Mouse (Mus musculus): Measurements from ENCODE around the gene Lmo3.

- no peak for TF ChIP-seq CHD2 (IDR thresholded peaks at IDR 0.05; ENCODE audit: low read depth, low read length)
- no peak for TF ChIP-seq HCFC1 (IDR thresholded peaks at IDR 0.05; ENCODE audit: borderline replicate concordance, insufficient read depth, low read length)
- no peak for TF ChIP-seq MAFK (IDR thresholded peaks at IDR 0.05; ENCODE audit: insufficient read depth, low read depth, low read length)
- TF ChIP-seq ZNF384 (IDR thresholded peaks at IDR 0.05; ENCODE audit: low read depth, low read length), result no peak
Measured at GRCm38 (mm10) chr6:138412075-138412474, 169.7 kb downstream of the Lmo3 start.

Measured in ES-E14 (cell line).